22 mouse cellular contexts compared by ENCODE assay signal in the genomic region with DNA sequence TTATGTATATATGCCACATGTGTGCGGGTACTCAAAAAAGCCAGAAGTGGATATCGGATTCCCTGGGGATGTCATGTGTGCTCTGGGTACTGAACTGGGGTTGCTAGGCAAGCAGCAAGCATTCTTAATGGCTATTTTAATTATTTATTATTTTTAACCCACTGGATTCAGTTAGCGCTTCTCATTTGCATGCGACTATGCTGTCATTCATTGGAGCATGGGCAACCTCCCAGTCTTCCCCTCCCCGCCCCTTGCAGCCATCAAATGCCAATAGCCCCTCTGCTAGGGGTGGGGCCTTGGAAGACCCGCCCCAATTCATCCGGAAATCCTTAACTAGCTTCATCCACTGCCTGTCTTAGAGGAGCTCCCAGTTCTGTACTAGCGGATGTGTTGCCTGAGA. TPM values are rescaled to one million over a fixed set of nuclear protein-coding genes. Genes with fewer than 3 reads are reported as not detected.
DNase-seq lines count a peak whose midpoint lies in the region; ATAC-seq and TF ChIP-seq lines count a peak whose summit lies in the region.
"Had no signal": no experiment of that assay in that cellular context is flagged by ENCODE, and none has a peak within 500 bp of the region (broad histone marks: within the 10 kb centered on the region; RNA-seq: fewer than 3 reads in every experiment).

No protein-coding gene starts in this region.

- ATAC-seq in hindbrain, embryonic 12.5 days (ENCODE audit: low FRiP score): peak; percentile 66
- no peak for ATAC-seq in hindbrain, embryonic 14.5 days (ENCODE audit: low FRiP score)
- ATAC-seq in midbrain, embryonic 12.5 days (ENCODE audit: low FRiP score, low read depth): peak; percentile 63; the same call in 1 of the 2 replicates
- ATAC-seq: intestine, postnatal 0 days; lung, postnatal 0 days had no signal

- TF ChIP-seq CTCF in bone marrow, adult 2 months (IDR thresholded peaks at IDR 0.05; ENCODE audit: control insufficient read depth, insufficient read depth, low read length): no peak

- H3K9me3 ChIP-seq in hindbrain, embryonic 12.5 days (replicated peaks): no peaks in the 10 kb centered on the region
- H3K9me3 ChIP-seq in hindbrain, embryonic 14.5 days (ENCODE audit: control insufficient read depth, low read length): no peaks in the 10 kb centered on the region
- H3K9me3 ChIP-seq in midbrain, embryonic 12.5 days: no peaks in the 10 kb centered on the region
- H3K9me3 ChIP-seq: embryonic facial prominence, embryonic 15.5 days; forebrain, embryonic 10.5 days; liver, embryonic 13.5 days had no signal

- H3K4me2 ChIP-seq in hindbrain, embryonic 12.5 days (replicated peaks): no peak overlapping the region
- H3K4me2 ChIP-seq in hindbrain, embryonic 14.5 days (replicated peaks): no peak overlapping the region
- no peak overlapping the region for H3K4me2 ChIP-seq in midbrain, embryonic 12.5 days (replicated peaks)
- H3K4me2 ChIP-seq: embryonic facial prominence, embryonic 15.5 days; liver, embryonic 13.5 days had no signal

- peaks cover 10% of the 10 kb centered on the region for H3K4me1 ChIP-seq in hindbrain, embryonic 12.5 days
- no peaks in the 10 kb centered on the region for H3K4me1 ChIP-seq in hindbrain, embryonic 14.5 days (replicated peaks; ENCODE audit: control insufficient read depth, insufficient read depth, low read length)
- peaks cover 1% of the 10 kb centered on the region; the same call in 1 of the 2 replicates for H3K4me1 ChIP-seq in bone marrow, adult 2 months (ENCODE audit: control insufficient read depth, insufficient read depth, low read length)
- no peaks in the 10 kb centered on the region for H3K4me1 ChIP-seq in midbrain, embryonic 12.5 days
- H3K4me1 ChIP-seq: embryonic facial prominence, embryonic 15.5 days; liver, embryonic 13.5 days had no signal

- no peaks in the 10 kb centered on the region for H3K27me3 ChIP-seq in hindbrain, embryonic 12.5 days
- H3K27me3 ChIP-seq in hindbrain, embryonic 14.5 days (ENCODE audit: control insufficient read depth, insufficient read depth, low read length): no peaks in the 10 kb centered on the region
- no peaks in the 10 kb centered on the region for H3K27me3 ChIP-seq in midbrain, embryonic 12.5 days
- H3K27me3 ChIP-seq: embryonic facial prominence, embryonic 15.5 days; liver, embryonic 13.5 days had no signal

- no peak for TF ChIP-seq POLR2A in bone marrow, adult 2 months (IDR thresholded peaks at IDR 0.05; ENCODE audit: borderline replicate concordance, control insufficient read depth, low read depth, low read length)

- no peak overlapping the region for H3K4me3 ChIP-seq in hindbrain, embryonic 12.5 days
- no peak overlapping the region for H3K4me3 ChIP-seq in hindbrain, embryonic 14.5 days (replicated peaks; ENCODE audit: low read length)
- no peak overlapping the region for H3K4me3 ChIP-seq in bone marrow, adult 2 months (replicated peaks; ENCODE audit: control insufficient read depth, low read depth, low read length)
- no peak overlapping the region for H3K4me3 ChIP-seq in midbrain, embryonic 12.5 days
- H3K4me3 ChIP-seq: embryonic facial prominence, embryonic 15.5 days; forebrain, embryonic 10.5 days; left cerebral cortex, adult 2 months; liver, embryonic 13.5 days had no signal

- 72% methylated on average over 8 of the region's 8 CpGs for WGBS in hindbrain, embryonic 12.5 days
- WGBS in hindbrain, embryonic 14.5 days: 63% methylated on average over 8 of the region's 8 CpGs
- WGBS in bone marrow, adult 2 months: 81% methylated on average over 8 of the region's 8 CpGs
- WGBS in midbrain, embryonic 12.5 days: 81% methylated on average over 8 of the region's 8 CpGs

- no peaks in the 10 kb centered on the region for H3K36me3 ChIP-seq in hindbrain, embryonic 12.5 days
- H3K36me3 ChIP-seq in hindbrain, embryonic 14.5 days (replicated peaks; ENCODE audit: control insufficient read depth, insufficient read depth): no peaks in the 10 kb centered on the region
- no peaks in the 10 kb centered on the region for H3K36me3 ChIP-seq in midbrain, embryonic 12.5 days
- H3K36me3 ChIP-seq: embryonic facial prominence, embryonic 15.5 days; forebrain, embryonic 10.5 days; liver, embryonic 13.5 days had no signal

- no peak for DNase-seq in hindbrain, embryonic 14.5 days (ENCODE audit: low spot score)
- peak; percentile 59 for DNase-seq in retina, embryonic 14.5 days (ENCODE audit: low spot score)
- no peak for DNase-seq in heart, adult 11 months
- DNase-seq in gastrocnemius, postnatal 10 days: no peak
- DNase-seq: adrenal gland, postnatal 25 days; B cell, adult 2 months; cerebellum, adult 9-11 months; heart, postnatal 4 days; kidney, postnatal 10 days; liver, embryonic 13.5 days had no signal

- no peak overlapping the region for H3K9ac ChIP-seq in hindbrain, embryonic 12.5 days
- H3K9ac ChIP-seq in hindbrain, embryonic 14.5 days: no peak overlapping the region
- H3K9ac ChIP-seq in midbrain, embryonic 12.5 days (replicated peaks): no peak overlapping the region
- H3K9ac ChIP-seq: embryonic facial prominence, embryonic 15.5 days; liver, embryonic 13.5 days had no signal

- H3K27ac ChIP-seq in hindbrain, embryonic 12.5 days: no peak overlapping the region
- H3K27ac ChIP-seq in hindbrain, embryonic 14.5 days: no peak overlapping the region
- peak overlapping the region; percentile 35; the same call in 1 of the 2 replicates for H3K27ac ChIP-seq in bone marrow, adult 2 months (ENCODE audit: control insufficient read depth, insufficient read depth, low read depth, low read length, poor library complexity)
- H3K27ac ChIP-seq in midbrain, embryonic 12.5 days (replicated peaks): no peak overlapping the region
- H3K27ac ChIP-seq: embryonic facial prominence, embryonic 15.5 days; forebrain, embryonic 10.5 days; left cerebral cortex, adult 2 months; liver, embryonic 13.5 days had no signal

RNA-seq across cellular contexts. Expression of a gene that starts 2.5 kb away (rescaled TPM):
- not detected in 2 replicates for polyA plus RNA-seq in hindbrain, embryonic 12.5 days (2016; fragmentation: Nextera tagmentation; extraction: Ambion mirVana)
- 0.12 TPM in 1 of 2 replicates, not detected in the other for polyA plus RNA-seq in hindbrain, embryonic 14.5 days (2014; fragmentation: Nextera tagmentation; extraction: Ambion mirVana)
- polyA plus RNA-seq in bone marrow, adult 2 months (2011; ENCODE audit: insufficient read depth, insufficient read length, low replicate concordance, missing spikeins): 17.7 and 48.7 TPM in 2 replicates
- polyA plus RNA-seq in midbrain, embryonic 12.5 days (2016; fragmentation: Nextera tagmentation; extraction: Ambion mirVana): not detected in 2 replicates
- total RNA-seq in gastrocnemius, postnatal 10 days (2021): under 1 TPM in 1 of 2 experiments, not detected in 1; 0.75 TPM
- total RNA-seq: adrenal gland, postnatal 25 days; heart, postnatal 4 days; layer of hippocampus, adult 8-10 months; left cerebral cortex, adult 2 months had no signal
- polyA plus RNA-seq: forebrain, embryonic 10.5 days; heart, embryonic 14.5 days; testis, adult 2 months had no signal

RNA-seq across cellular contexts. Expression of a gene that starts 26.5 kb away (rescaled TPM):
- 97.1 and 116 TPM in 2 replicates for polyA plus RNA-seq in hindbrain, embryonic 12.5 days (2016; fragmentation: Nextera tagmentation; extraction: Ambion mirVana)
- 347 and 386 TPM in 2 replicates for polyA plus RNA-seq in hindbrain, embryonic 14.5 days (2014; fragmentation: Nextera tagmentation; extraction: Ambion mirVana)
- polyA plus RNA-seq in bone marrow, adult 2 months (2011; ENCODE audit: insufficient read depth, insufficient read length, low replicate concordance, missing spikeins): 7.3 TPM in 1 of 2 replicates, not detected in the other
- 12.9 and 21.8 TPM in 2 replicates for polyA plus RNA-seq in midbrain, embryonic 12.5 days (2016; fragmentation: Nextera tagmentation; extraction: Ambion mirVana)
- 1 to 10 TPM in 1 of 2 experiments, not detected in 1; 2.4 TPM for total RNA-seq in gastrocnemius, postnatal 10 days (2021)
- total RNA-seq: megakaryocyte progenitor cell, adult 5-6 weeks had no signal
- polyA plus RNA-seq: testis, adult 2 months had no signal

Comparison
In these comparisons a context has a peak if more than half of its experiments do, and no peak if none do; other contexts are left out.
1. RNA of a gene that starts 2.5 kb away (polyA plus RNA-seq): 17.7 to 48.7 TPM in bone marrow, adult 2 months; not detected in midbrain, embryonic 12.5 days, not detected in hindbrain, embryonic 12.5 days and 0.12 TPM in hindbrain, embryonic 14.5 days; every median in the first group is over 10 times any median in the second.